16 mouse cellular contexts compared by ENCODE assay signal in genomic region chr3:125048429-125048828, GRCm38 (mm10).
DNase-seq lines count a peak whose midpoint lies in the region; TF ChIP-seq lines count a peak whose summit lies in the region.
"Had no signal": no experiment of that assay in that cellular context is flagged by ENCODE, and none has a peak within 500 bp of the region (broad histone marks: within the 10 kb centered on the region; RNA-seq: fewer than 3 reads in every experiment).

No protein-coding gene starts in this region.

- H3K9ac ChIP-seq in MEL (ENCODE audit: control insufficient read depth, low read depth, low read length, poor library complexity, severe bottlenecking), result no peak overlapping the region

- no peak for TF ChIP-seq RAD21 in MEL (IDR thresholded peaks at IDR 0.05; ENCODE audit: low read depth, low read length)

- no peaks in the 10 kb centered on the region for H3K27me3 ChIP-seq in MEL (ENCODE audit: control insufficient read depth in 1 of 2, insufficient read depth in 2 of 2, low read length in 2 of 2)
- H3K27me3 ChIP-seq: CH12.LX had no signal

- TF ChIP-seq POLR2A in MEL (IDR thresholded peaks at IDR 0.05; ENCODE audit: control insufficient read depth in 1 of 2, insufficient read depth in 1 of 2, low read depth in 1 of 2, low read length in 2 of 2, poor library complexity in 1 of 2), result no peak

- peak; percentile 42 for DNase-seq in MEL (ENCODE audit: low read depth, low spot score)
- no peak for DNase-seq in heart, postnatal 36 days
- DNase-seq: adrenal gland, adult 2 months; adrenal gland, adult 8-10 months; adrenal gland, postnatal 10 days; adrenal gland, postnatal 14 days; adrenal gland, postnatal 25 days; adrenal gland, postnatal 36 days; B cell, adult 2 months; cerebellum, adult 11 months; cerebellum, adult 11-12 months; cerebellum, adult 18-20 months; cerebellum, adult 2 months; cerebellum, adult 8-10 months had no signal

- intact Hi-C loops in heart, postnatal 36 days (cut with DNase I), result no loop called here

- no peak overlapping the region for H3K4me3 ChIP-seq in MEL (ENCODE audit: control insufficient read depth in 1 of 2, insufficient read depth in 1 of 2, low read depth in 2 of 2, low read length in 2 of 2)

- TF ChIP-seq EP300 in MEL (IDR thresholded peaks at IDR 0.05; ENCODE audit: low read depth in 1 of 2, low read length in 2 of 2), result peak; percentile 21 to 56; a peak in 2 of 4 replicates

- no peak overlapping the region for H3K27ac ChIP-seq in MEL (ENCODE audit: control insufficient read depth, low read depth, low read length)

- 0 out of 4 replicates have a peak, but pooled peaks cover 0 to 5% of the 10 kb centered on the region in 2 experiments for H3K4me1 ChIP-seq in MEL (ENCODE audit: control insufficient read depth in 1 of 2, insufficient read depth in 2 of 2, low read length in 2 of 2)

- no peaks in the 10 kb centered on the region for H3K9me3 ChIP-seq in MEL (replicated peaks; ENCODE audit: insufficient read depth, low read length)
- H3K9me3 ChIP-seq: G1E had no signal

- no peaks in the 10 kb centered on the region for H3K79me2 ChIP-seq in MEL (ENCODE audit: control insufficient read depth, insufficient read depth, low read length, poor library complexity)

- no peaks in the 10 kb centered on the region for H3K36me3 ChIP-seq in MEL (ENCODE audit: control insufficient read depth in 1 of 2, insufficient read depth in 2 of 2, low read length in 2 of 2)
- H3K36me3 ChIP-seq: G1E had no signal

- no peak for TF ChIP-seq CTCF in MEL (IDR thresholded peaks at IDR 0.05 in 2 of 3, conservative IDR thresholded peaks at IDR 0.05 in 1 of 3; ENCODE audit: control insufficient read depth in 1 of 3, insufficient read depth in 1 of 3, low read depth in 2 of 3, low read length in 3 of 3, poor library complexity in 1 of 3, severe bottlenecking in 1 of 3)

TF ChIP-seq in MEL, 35 proteins besides CTCF, POLR2A, EP300 and RAD21:
- TF ChIP-seq KAT2A (conservative IDR thresholded peaks at IDR 0.05; ENCODE audit: low read depth, low read length), result no peak
- no peak for TF ChIP-seq ETS1 (IDR thresholded peaks at IDR 0.05; ENCODE audit: low read depth, low read length)
- no peak for TF ChIP-seq TAL1 (IDR thresholded peaks at IDR 0.05; ENCODE audit: low read length)
- TF ChIP-seq MAX (IDR thresholded peaks at IDR 0.05; ENCODE audit: low read length), result no peak
- no peak for TF ChIP-seq ELF1 (IDR thresholded peaks at IDR 0.05; ENCODE audit: low read depth, low read length)
- no peak for TF ChIP-seq USF1 (IDR thresholded peaks at IDR 0.05; ENCODE audit: low read depth, low read length)
- TF ChIP-seq CHD2 (IDR thresholded peaks at IDR 0.05; ENCODE audit: low read length), result no peak
- TF ChIP-seq GATA1 (IDR thresholded peaks at IDR 0.05; ENCODE audit: low read depth, low read length), result peak; percentile 28; the same call in 1 of the 2 replicates
- TF ChIP-seq SMC3 (IDR thresholded peaks at IDR 0.05; ENCODE audit: low read depth, low read length), result no peak
- no peak for TF ChIP-seq POLR2AphosphoS2 (IDR thresholded peaks at IDR 0.05; ENCODE audit: low read length)
- TF ChIP-seq MEF2A (IDR thresholded peaks at IDR 0.05; ENCODE audit: extremely low read depth, insufficient replicate concordance, low read depth, low read length, poor library complexity, severe bottlenecking), result no peak
- TF ChIP-seq ZC3H11A (IDR thresholded peaks at IDR 0.05; ENCODE audit: low read depth, low read length), result no peak
- TF ChIP-seq MYC (IDR thresholded peaks at IDR 0.05; ENCODE audit: low read depth, low read length), result no peak
- TF ChIP-seq ZNF384 (IDR thresholded peaks at IDR 0.05; ENCODE audit: low read depth, low read length), result peak; percentile 81
- no peak for TF ChIP-seq NRF1 (IDR thresholded peaks at IDR 0.05; ENCODE audit: insufficient read depth, low read depth, low read length, poor library complexity, severe bottlenecking)
- no peak for TF ChIP-seq JUND (IDR thresholded peaks at IDR 0.05; ENCODE audit: low read depth, low read length)
- no peak for TF ChIP-seq BHLHE40 (IDR thresholded peaks at IDR 0.05; ENCODE audit: borderline replicate concordance, low read depth, low read length)
- no peak for TF ChIP-seq ZKSCAN1 (IDR thresholded peaks at IDR 0.05; ENCODE audit: low read depth, low read length)
